Mouse (Mus musculus): ENCODE measurements around the gene Phactr4. TPM values are rescaled to one million over a fixed set of nuclear protein-coding genes. Genes with fewer than 3 reads are reported as not detected.
A peak's percentile ranks its signal among the peaks of the same experiment; 100 is the strongest.

The Phactr4 gene
- polyA plus RNA-seq, 1 experiment from 2014 or later = 23.3 TPM

DNA sequence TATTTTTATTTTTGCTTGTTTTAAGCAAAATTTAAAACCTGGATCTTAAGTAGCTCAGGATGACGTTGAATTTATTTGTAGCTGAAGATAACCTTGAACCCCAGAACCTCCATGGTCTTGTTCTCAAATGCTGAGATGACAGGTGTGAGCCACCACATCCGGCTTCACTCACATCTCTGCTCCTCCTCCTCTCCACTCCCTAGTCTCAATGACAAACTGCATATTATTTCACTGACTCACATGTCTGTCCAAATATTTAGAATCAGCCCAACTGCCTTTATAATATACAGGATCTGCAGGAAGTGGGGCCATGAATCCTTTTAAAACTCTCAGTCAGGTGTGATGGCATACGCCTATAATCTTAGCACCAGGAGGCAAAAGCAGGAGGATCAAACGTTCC lies 33.0 kb downstream of the Phactr4 start:
- no peak for TF ChIP-seq CTCF (IDR thresholded peaks at IDR 0.05; ENCODE audit: low read depth)
- Histone ChIP-seq H3K27ac (ENCODE audit: low read depth) (no peak overlapping the region), H3K9ac (no peak overlapping the region), H3K9me3 (ENCODE audit: low read depth, low read length) (no peaks in the 10 kb centered on the region), H3K36me3 (ENCODE audit: insufficient read depth) (peaks cover 12% of the 10 kb centered on the region; the same call in 1 of the 2 replicates), H3K4me1 (ENCODE audit: insufficient read depth) (no peaks in the 10 kb centered on the region), H3K4me2 (no peak overlapping the region), H3K4me3 (ENCODE audit: low read depth, low read length) (no peak overlapping the region), H3K27me3 (ENCODE audit: insufficient read depth, low read length) (no peaks in the 10 kb centered on the region)
- 50% methylated on average over 4 of the region's 4 CpGs for WGBS
- ATAC-seq (ENCODE audit: insufficient read depth) = no peak
- no peak for DNase-seq

DNA sequence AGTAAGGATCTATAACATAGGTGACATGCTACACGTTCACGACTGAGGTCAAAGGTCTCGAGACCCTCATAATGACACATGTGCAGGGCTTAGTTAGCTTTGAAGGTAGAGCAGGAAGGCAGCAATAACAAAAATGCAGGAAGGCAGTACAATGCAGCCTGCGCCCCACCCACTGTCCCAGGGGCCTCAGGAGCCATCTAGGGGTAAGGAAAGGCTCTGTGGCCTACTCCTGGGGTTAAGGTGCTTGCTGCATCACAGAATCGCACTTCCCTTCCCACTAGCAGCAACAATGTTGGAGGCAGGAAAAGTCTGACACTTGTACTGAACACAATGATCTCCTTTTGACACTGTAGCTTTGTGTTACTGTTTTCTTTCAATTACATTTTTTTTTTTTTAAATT lies 34.7 kb downstream of the Phactr4 start:
- Histone ChIP-seq H3K27ac (ENCODE audit: low read depth) (no peak overlapping the region), H3K4me3 (ENCODE audit: low read depth, low read length) (no peak overlapping the region), H3K4me2 (no peak overlapping the region), H3K9ac (no peak overlapping the region), H3K36me3 (ENCODE audit: insufficient read depth) (peaks cover 23% of the 10 kb centered on the region; the same call in 1 of the 2 replicates), H3K27me3 (ENCODE audit: insufficient read depth, low read length) (no peaks in the 10 kb centered on the region), H3K4me1 (ENCODE audit: insufficient read depth) (no peaks in the 10 kb centered on the region), H3K9me3 (ENCODE audit: low read depth, low read length) (no peaks in the 10 kb centered on the region)
- 75% methylated on average over 5 of the region's 5 CpGs for WGBS
- no peak for TF ChIP-seq CTCF (IDR thresholded peaks at IDR 0.05; ENCODE audit: low read depth)
- no peak for DNase-seq
- ATAC-seq (ENCODE audit: insufficient read depth) = no peak

DNA sequence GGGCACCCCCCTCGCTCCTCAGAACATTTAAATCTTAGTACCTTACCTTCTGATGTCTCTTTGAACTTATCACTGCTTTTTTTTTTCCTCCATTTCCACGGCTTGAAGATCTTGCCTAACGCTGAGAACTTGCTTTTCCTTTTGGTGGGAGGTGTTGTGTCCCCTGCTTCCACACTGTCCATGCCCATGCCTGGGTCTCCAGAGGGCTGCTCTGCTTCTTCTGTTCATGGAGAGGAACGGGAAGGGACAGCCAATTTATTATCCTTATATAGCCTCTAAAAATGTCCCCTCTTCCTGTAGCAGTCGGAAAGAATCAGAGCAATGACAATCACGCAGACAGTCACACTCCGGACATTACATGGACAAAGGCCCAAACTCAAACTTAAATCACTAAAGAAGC lies 35.4 kb downstream of the Phactr4 start:
- Histone ChIP-seq H3K27me3 (ENCODE audit: insufficient read depth, low read length) (no peaks in the 10 kb centered on the region), H3K27ac (ENCODE audit: low read depth) (no peak overlapping the region), H3K9me3 (ENCODE audit: low read depth, low read length) (no peaks in the 10 kb centered on the region), H3K9ac (no peak overlapping the region), H3K4me3 (ENCODE audit: low read depth, low read length) (no peak overlapping the region), H3K4me1 (ENCODE audit: insufficient read depth) (no peaks in the 10 kb centered on the region), H3K4me2 (no peak overlapping the region), H3K36me3 (ENCODE audit: insufficient read depth) (peaks cover 23% of the 10 kb centered on the region; the same call in 1 of the 2 replicates)
- ATAC-seq (ENCODE audit: insufficient read depth) (no peak), DNase-seq (no peak)
- WGBS = 70% methylated on average over 7 of the region's 7 CpGs
- no peak for TF ChIP-seq CTCF (IDR thresholded peaks at IDR 0.05; ENCODE audit: low read depth)

DNA sequence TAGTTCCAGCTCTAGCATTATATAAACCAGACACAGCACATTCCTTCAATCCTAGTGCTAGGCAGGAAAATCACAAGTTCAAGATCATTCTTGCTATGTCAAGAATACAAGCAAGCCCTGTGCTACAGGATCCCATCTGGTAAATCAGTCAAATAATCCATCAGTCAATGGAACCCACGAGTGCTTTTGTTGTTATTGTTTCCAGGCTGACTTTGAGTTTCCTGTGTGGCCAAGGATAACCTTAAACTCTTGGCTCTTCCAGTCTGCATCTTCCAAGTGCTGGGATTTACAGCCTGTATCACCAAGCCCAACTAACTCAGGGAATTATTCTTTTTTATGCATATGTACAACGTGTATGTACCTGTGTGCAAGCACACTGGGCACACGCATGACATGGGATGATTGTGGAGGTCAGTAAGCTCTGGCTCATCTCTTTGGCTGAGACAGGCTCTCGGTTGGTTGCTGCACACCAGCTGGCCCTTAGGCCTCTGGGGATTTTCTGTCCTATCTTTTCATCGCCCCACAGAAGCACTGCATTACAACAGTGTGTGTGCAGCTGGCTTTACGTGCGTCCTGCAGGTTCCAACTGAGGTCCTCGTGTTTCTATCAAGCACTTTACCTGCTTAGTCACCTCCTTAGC lies 36.4 kb downstream of the Phactr4 start:
- no peak for ATAC-seq (ENCODE audit: insufficient read depth)
- WGBS = 83% methylated on average over 8 of the region's 8 CpGs
- no peak for TF ChIP-seq CTCF (IDR thresholded peaks at IDR 0.05; ENCODE audit: low read depth)
- no peak overlapping the region for H3K4me2 ChIP-seq
- H3K4me1 ChIP-seq (ENCODE audit: insufficient read depth) = no peaks in the 10 kb centered on the region
- peaks cover 23% of the 10 kb centered on the region; the same call in 1 of the 2 replicates for H3K36me3 ChIP-seq (ENCODE audit: insufficient read depth)
- H3K27ac ChIP-seq (ENCODE audit: low read depth) = no peak overlapping the region
- no peaks in the 10 kb centered on the region for H3K27me3 ChIP-seq (ENCODE audit: insufficient read depth, low read length)
- no peaks in the 10 kb centered on the region for H3K9me3 ChIP-seq (ENCODE audit: low read depth, low read length)
- no peak overlapping the region for H3K4me3 ChIP-seq (ENCODE audit: low read depth, low read length)
- no peak for DNase-seq
- no peak overlapping the region for H3K9ac ChIP-seq

DNA sequence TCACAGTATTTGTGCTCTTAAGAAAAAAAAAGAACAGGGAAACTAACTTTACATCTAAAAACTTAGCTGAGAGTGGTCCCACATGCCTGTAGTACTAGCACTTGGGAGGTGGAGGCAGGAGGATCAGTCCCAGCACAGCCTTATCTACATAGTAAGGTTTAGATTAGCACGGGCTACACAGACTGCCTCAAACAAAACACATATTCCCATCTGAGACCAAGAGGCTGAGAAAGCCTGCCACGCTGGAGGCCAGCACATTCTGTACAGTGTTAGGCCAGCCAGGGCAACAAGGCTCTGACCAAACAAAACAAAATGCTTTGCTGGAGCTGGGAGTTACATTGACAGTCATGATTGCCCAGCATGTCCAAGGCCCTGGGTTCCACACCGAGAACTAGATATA lies 38.8 kb downstream of the Phactr4 start:
- no peak overlapping the region for H3K9ac ChIP-seq
- no peak for ATAC-seq (ENCODE audit: insufficient read depth)
- 0 out of 2 replicates have a peak overlapping the region, but pooled peaks have one; percentile 12 for H3K27ac ChIP-seq (ENCODE audit: low read depth)
- H3K4me2 ChIP-seq = no peak overlapping the region
- H3K9me3 ChIP-seq (ENCODE audit: low read depth, low read length) = no peaks in the 10 kb centered on the region
- 73% methylated on average over 3 of the region's 3 CpGs for WGBS
- DNase-seq = no peak
- no peaks in the 10 kb centered on the region for H3K27me3 ChIP-seq (ENCODE audit: insufficient read depth, low read length)
- H3K4me1 ChIP-seq (ENCODE audit: insufficient read depth) = no peaks in the 10 kb centered on the region
- H3K4me3 ChIP-seq (ENCODE audit: low read depth, low read length) = no peak overlapping the region
- TF ChIP-seq CTCF (IDR thresholded peaks at IDR 0.05; ENCODE audit: low read depth) = no peak
- peaks cover 23% of the 10 kb centered on the region; the same call in 1 of the 2 replicates for H3K36me3 ChIP-seq (ENCODE audit: insufficient read depth)

DNA sequence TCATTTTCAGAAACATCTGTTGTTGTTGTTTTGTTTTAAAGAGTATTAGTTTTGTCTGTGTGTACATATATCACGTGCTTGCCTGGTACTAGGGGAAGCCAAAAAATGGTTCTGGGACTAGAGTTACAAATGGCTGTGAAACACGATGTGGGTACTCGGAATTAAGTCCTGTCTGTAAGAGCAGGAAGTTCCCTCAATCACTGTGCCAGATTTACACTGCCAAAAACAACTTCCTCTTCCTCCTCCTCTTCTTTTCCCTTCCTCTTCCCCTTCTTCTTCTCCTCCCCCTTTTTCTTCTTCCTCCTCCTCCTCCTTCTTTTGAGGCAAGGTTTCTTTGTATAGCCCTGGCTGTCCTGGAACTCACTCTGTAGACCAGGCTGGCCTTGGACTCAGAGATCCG lies 40.0 kb downstream of the Phactr4 start:
- Histone ChIP-seq H3K4me1 (ENCODE audit: insufficient read depth) (no peaks in the 10 kb centered on the region), H3K27ac (ENCODE audit: low read depth) (no peak overlapping the region), H3K9me3 (ENCODE audit: low read depth, low read length) (no peaks in the 10 kb centered on the region), H3K9ac (no peak overlapping the region), H3K36me3 (ENCODE audit: insufficient read depth) (peaks cover 33% of the 10 kb centered on the region; the same call in 1 of the 2 replicates), H3K4me3 (ENCODE audit: low read depth, low read length) (no peak overlapping the region), H3K4me2 (no peak overlapping the region), H3K27me3 (ENCODE audit: insufficient read depth, low read length) (no peaks in the 10 kb centered on the region)
- no peak for DNase-seq
- ATAC-seq (ENCODE audit: insufficient read depth) = no peak
- WGBS = 78% methylated on average over 4 of the region's 4 CpGs
- no peak for TF ChIP-seq CTCF (IDR thresholded peaks at IDR 0.05; ENCODE audit: low read depth)

DNA sequence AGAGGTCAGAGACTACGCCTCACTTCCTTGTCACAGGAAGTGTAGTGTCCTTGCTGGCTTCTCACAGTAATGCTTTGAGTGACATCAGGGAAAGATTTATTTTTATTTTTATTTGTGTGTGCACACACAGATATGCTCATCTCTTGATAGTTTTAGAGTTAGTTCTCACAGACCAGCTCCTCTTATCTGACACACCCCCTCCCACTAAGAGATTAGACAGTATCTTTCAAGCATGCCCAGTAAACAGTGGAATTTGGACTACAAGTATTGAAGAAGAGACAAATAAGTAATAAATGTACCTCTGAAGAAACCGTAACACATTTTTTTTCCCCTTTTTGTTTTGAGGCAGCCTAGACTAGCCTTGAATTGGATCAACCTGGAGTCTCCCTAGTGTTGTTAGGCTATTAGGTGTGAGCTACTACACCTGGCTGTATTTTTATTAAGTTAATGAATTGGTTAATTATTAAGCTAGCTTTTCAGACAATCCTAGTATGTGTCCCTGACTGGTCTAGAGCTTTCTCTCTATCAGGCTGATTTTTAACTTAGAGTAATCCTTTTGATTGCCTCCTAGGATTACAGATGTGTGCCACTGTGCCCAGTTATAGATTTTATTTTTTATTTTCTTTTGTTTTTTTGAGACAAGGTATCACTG lies 41.2 kb downstream of the Phactr4 start:
- Histone ChIP-seq H3K4me3 (ENCODE audit: low read depth, low read length) (no peak overlapping the region), H3K9ac (no peak overlapping the region), H3K27ac (ENCODE audit: low read depth) (no peak overlapping the region), H3K36me3 (ENCODE audit: insufficient read depth) (peaks cover 40% of the 10 kb centered on the region; the same call in 1 of the 2 replicates), H3K4me1 (ENCODE audit: insufficient read depth) (no peaks in the 10 kb centered on the region), H3K9me3 (ENCODE audit: low read depth, low read length) (no peaks in the 10 kb centered on the region), H3K27me3 (ENCODE audit: insufficient read depth, low read length) (no peaks in the 10 kb centered on the region), H3K4me2 (no peak overlapping the region)
- TF ChIP-seq CTCF (IDR thresholded peaks at IDR 0.05; ENCODE audit: low read depth) = no peak
- 89% methylated on average over 2 of the region's 2 CpGs for WGBS
- no peak for ATAC-seq (ENCODE audit: insufficient read depth)
- no peak for DNase-seq
